Mouse (Mus musculus): ENCODE measurements at regions not wholly inside any gene's neighbourhood (a gene's known extent, or its start where the extent isn't known, plus 50 kb on each side); places are given as distances from the start of the nearest gene placed in this dataset.

- H3K9ac ChIP-seq (ENCODE audit: low read length) = no peak overlapping the region
- H3K4me1 ChIP-seq (ENCODE audit: control insufficient read depth, insufficient read depth, low read length) = no peaks in the 10 kb centered on the region
- no peak overlapping the region for H3K4me2 ChIP-seq (ENCODE audit: low read depth, low read length)
- H3K27ac ChIP-seq (ENCODE audit: low read length) = no peak overlapping the region
- WGBS = 58% methylated on average over 6 of the region's 6 CpGs
- H3K9me3 ChIP-seq (replicated peaks; ENCODE audit: control insufficient read depth, low read length) = no peaks in the 10 kb centered on the region
- H3K27me3 ChIP-seq (ENCODE audit: control insufficient read depth, insufficient read depth, low read length) = no peaks in the 10 kb centered on the region
- no peak overlapping the region for H3K4me3 ChIP-seq (replicated peaks; ENCODE audit: low read length)
- no peaks in the 10 kb centered on the region for H3K36me3 ChIP-seq (ENCODE audit: control insufficient read depth, insufficient read depth, low read length)
- peak; percentile 72 for ATAC-seq (ENCODE audit: insufficient read depth, low FRiP score)
Measured at GRCm38 (mm10) chr9:78879955-78880642, 264.8 kb downstream of the Cd109 start.

DNA sequence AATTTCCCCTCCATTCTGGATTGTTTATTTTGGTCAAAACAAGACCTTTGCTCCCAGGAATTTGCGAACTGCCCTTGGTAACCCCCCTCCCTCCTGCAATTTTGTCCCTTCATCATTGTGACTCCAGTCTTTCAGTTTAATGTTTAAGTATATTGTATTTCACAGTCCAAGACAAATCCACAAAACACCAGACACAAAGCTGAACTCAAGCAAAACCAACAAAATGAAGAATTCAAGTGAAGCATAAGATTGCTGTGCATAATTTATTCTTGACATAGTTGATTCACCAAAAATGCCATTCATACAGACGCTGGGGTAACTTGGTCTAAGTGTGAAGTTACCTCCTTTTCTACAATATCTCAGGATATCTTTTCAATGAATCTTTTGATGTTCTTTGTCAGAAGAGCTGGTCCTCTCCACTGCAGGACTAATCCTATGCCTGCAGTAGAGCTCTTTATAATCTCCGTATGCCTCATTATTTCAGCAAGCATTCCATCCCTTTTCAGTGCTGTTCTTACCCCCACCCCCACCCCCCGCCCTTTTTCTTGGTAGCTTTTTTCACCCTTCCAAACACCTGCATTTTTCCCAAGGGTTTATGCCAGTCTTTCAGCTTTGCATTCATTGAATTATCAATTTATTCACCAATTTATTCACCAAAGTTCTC is 265.4 kb downstream of the Cd109 start:
- Histone ChIP-seq H3K36me3 (ENCODE audit: control insufficient read depth, insufficient read depth, low read length) (no peaks in the 10 kb centered on the region), H3K9me3 (replicated peaks; ENCODE audit: control insufficient read depth, low read length) (no peaks in the 10 kb centered on the region), H3K9ac (ENCODE audit: low read length) (no peak overlapping the region), H3K4me2 (ENCODE audit: low read depth, low read length) (no peak overlapping the region), H3K27ac (ENCODE audit: low read length) (no peak overlapping the region), H3K4me1 (ENCODE audit: control insufficient read depth, insufficient read depth, low read length) (no peaks in the 10 kb centered on the region), H3K4me3 (replicated peaks; ENCODE audit: low read length) (no peak overlapping the region), H3K27me3 (ENCODE audit: control insufficient read depth, insufficient read depth, low read length) (no peaks in the 10 kb centered on the region)
- WGBS = 44% methylated on average over 4 of the region's 4 CpGs
- ATAC-seq (ENCODE audit: insufficient read depth, low FRiP score) = no peak

DNA sequence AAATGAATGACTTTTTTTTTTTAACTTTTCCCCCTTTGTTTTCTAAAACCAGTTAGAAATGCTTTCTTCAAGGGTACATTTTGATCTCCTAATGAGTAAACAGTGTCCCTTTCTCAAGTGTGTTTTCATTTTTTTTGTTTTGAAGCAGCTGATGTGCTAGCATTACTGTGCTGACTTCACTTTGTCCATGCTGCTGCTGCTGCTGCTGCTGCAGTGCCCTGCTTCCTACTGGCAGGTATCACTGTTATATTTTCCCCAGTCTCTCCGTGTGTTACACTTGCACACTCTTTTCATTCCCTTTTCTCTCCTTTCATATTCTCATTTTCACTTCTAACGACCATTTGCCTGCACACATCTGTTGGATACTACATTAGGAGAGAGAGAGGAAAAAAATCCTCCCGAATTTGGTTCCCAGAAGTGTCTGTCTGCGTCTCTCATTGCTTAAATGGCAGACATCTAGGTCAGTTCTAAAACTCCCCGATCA is 266.0 kb downstream of the Cd109 start:
- H3K27me3 ChIP-seq (ENCODE audit: control insufficient read depth, insufficient read depth, low read length) = no peaks in the 10 kb centered on the region
- no peak overlapping the region for H3K9ac ChIP-seq (ENCODE audit: low read length)
- no peaks in the 10 kb centered on the region for H3K4me1 ChIP-seq (ENCODE audit: control insufficient read depth, insufficient read depth, low read length)
- H3K27ac ChIP-seq (ENCODE audit: low read length) = no peak overlapping the region
- no peak overlapping the region for H3K4me2 ChIP-seq (ENCODE audit: low read depth, low read length)
- no peaks in the 10 kb centered on the region for H3K9me3 ChIP-seq (replicated peaks; ENCODE audit: control insufficient read depth, low read length)
- H3K4me3 ChIP-seq (replicated peaks; ENCODE audit: low read length) = no peak overlapping the region
- WGBS = 61% methylated on average over 5 of the region's 5 CpGs
- H3K36me3 ChIP-seq (ENCODE audit: control insufficient read depth, insufficient read depth, low read length) = no peaks in the 10 kb centered on the region
- ATAC-seq (ENCODE audit: insufficient read depth, low FRiP score) = no peak

- H3K36me3 ChIP-seq (ENCODE audit: control insufficient read depth, insufficient read depth, low read length) = no peaks in the 10 kb centered on the region
- H3K27me3 ChIP-seq (ENCODE audit: control insufficient read depth, insufficient read depth, low read length) = no peaks in the 10 kb centered on the region
- no peak overlapping the region for H3K4me2 ChIP-seq (ENCODE audit: low read depth, low read length)
- H3K4me3 ChIP-seq (replicated peaks; ENCODE audit: low read length) = no peak overlapping the region
- WGBS = 57% methylated on average over 9 of the region's 9 CpGs
- no peaks in the 10 kb centered on the region for H3K4me1 ChIP-seq (ENCODE audit: control insufficient read depth, insufficient read depth, low read length)
- no peak overlapping the region for H3K27ac ChIP-seq (ENCODE audit: low read length)
- ATAC-seq (ENCODE audit: insufficient read depth, low FRiP score) = no peak
- no peaks in the 10 kb centered on the region for H3K9me3 ChIP-seq (replicated peaks; ENCODE audit: control insufficient read depth, low read length)
- H3K9ac ChIP-seq (ENCODE audit: low read length) = no peak overlapping the region
Measured at GRCm38 (mm10) chr9:78903211-78903610, 287.9 kb downstream of the Cd109 start.

- Histone ChIP-seq H3K4me2 (ENCODE audit: low read depth, low read length) (no peak overlapping the region), H3K9me3 (replicated peaks; ENCODE audit: control insufficient read depth, low read length) (no peaks in the 10 kb centered on the region), H3K9ac (ENCODE audit: low read length) (no peak overlapping the region), H3K4me3 (replicated peaks; ENCODE audit: low read length) (no peak overlapping the region), H3K27me3 (ENCODE audit: control insufficient read depth, insufficient read depth, low read length) (no peaks in the 10 kb centered on the region), H3K36me3 (ENCODE audit: control insufficient read depth, insufficient read depth, low read length) (no peaks in the 10 kb centered on the region), H3K27ac (ENCODE audit: low read length) (no peak overlapping the region), H3K4me1 (ENCODE audit: control insufficient read depth, insufficient read depth, low read length) (no peaks in the 10 kb centered on the region)
- WGBS = 96% methylated on average over 1 of the region's 1 CpGs
- ATAC-seq (ENCODE audit: insufficient read depth, low FRiP score) = no peak
Measured at GRCm38 (mm10) chr9:78917336-78917735, 302.0 kb downstream of the Cd109 start.

- Histone ChIP-seq H3K9ac (ENCODE audit: low read length) (no peak overlapping the region), H3K27me3 (ENCODE audit: control insufficient read depth, insufficient read depth, low read length) (no peaks in the 10 kb centered on the region), H3K4me3 (replicated peaks; ENCODE audit: low read length) (no peak overlapping the region), H3K4me2 (ENCODE audit: low read depth, low read length) (no peak overlapping the region), H3K9me3 (replicated peaks; ENCODE audit: control insufficient read depth, low read length) (no peaks in the 10 kb centered on the region), H3K4me1 (ENCODE audit: control insufficient read depth, insufficient read depth, low read length) (no peaks in the 10 kb centered on the region), H3K27ac (ENCODE audit: low read length) (no peak overlapping the region), H3K36me3 (ENCODE audit: control insufficient read depth, insufficient read depth, low read length) (no peaks in the 10 kb centered on the region)
- no peak for ATAC-seq (ENCODE audit: insufficient read depth, low FRiP score)
- WGBS = 68% methylated on average over 7 of the region's 7 CpGs
Measured at GRCm38 (mm10) chr9:78925977-78926593, 310.7 kb downstream of the Cd109 start.

DNA sequence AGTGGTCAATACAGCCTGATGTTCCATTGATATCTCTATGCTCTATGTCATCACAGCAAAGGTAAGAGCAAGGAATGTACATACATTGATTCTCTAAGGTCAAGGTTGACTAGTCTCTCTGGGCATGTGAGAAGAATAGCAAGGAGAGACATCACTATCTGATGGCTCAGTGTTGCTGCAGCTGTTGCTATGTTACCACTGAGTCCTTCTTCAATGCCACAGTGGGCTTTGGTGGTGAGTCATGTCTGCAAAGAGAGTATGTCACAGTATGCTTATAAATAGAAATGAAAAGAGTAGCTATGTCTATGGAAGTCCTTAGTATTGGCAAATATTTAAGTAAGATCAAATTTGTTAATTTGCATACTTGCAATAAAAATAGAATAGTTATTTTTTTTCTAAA is 326.3 kb downstream of the Cd109 start:
- no peak overlapping the region for H3K27ac ChIP-seq (ENCODE audit: low read length)
- no peaks in the 10 kb centered on the region for H3K9me3 ChIP-seq (replicated peaks; ENCODE audit: control insufficient read depth, low read length)
- H3K9ac ChIP-seq (ENCODE audit: low read length) = no peak overlapping the region
- no peaks in the 10 kb centered on the region for H3K36me3 ChIP-seq (ENCODE audit: control insufficient read depth, insufficient read depth, low read length)
- H3K4me3 ChIP-seq (replicated peaks; ENCODE audit: low read length) = no peak overlapping the region
- H3K4me1 ChIP-seq (ENCODE audit: control insufficient read depth, insufficient read depth, low read length) = no peaks in the 10 kb centered on the region
- H3K27me3 ChIP-seq (ENCODE audit: control insufficient read depth, insufficient read depth, low read length) = no peaks in the 10 kb centered on the region
- no peak overlapping the region for H3K4me2 ChIP-seq (ENCODE audit: low read depth, low read length)
- no peak for ATAC-seq (ENCODE audit: insufficient read depth, low FRiP score)

GRCm38 (mm10) chr9:78964813-78965212 is 349.5 kb downstream of the Cd109 start:
- no peaks in the 10 kb centered on the region for H3K27me3 ChIP-seq (ENCODE audit: control insufficient read depth, insufficient read depth, low read length)
- WGBS = 17% methylated on average over 1 of the region's 1 CpGs
- H3K27ac ChIP-seq (ENCODE audit: low read length) = peak overlapping the region; percentile 7; the same call in 1 of the 2 replicates
- no peak overlapping the region for H3K9ac ChIP-seq (ENCODE audit: low read length)
- no peaks in the 10 kb centered on the region for H3K36me3 ChIP-seq (ENCODE audit: control insufficient read depth, insufficient read depth, low read length)
- no peaks in the 10 kb centered on the region for H3K9me3 ChIP-seq (replicated peaks; ENCODE audit: control insufficient read depth, low read length)
- ATAC-seq (ENCODE audit: insufficient read depth, low FRiP score) = no peak
- H3K4me3 ChIP-seq (replicated peaks; ENCODE audit: low read length) = no peak overlapping the region
- H3K4me2 ChIP-seq (ENCODE audit: low read depth, low read length) = no peak overlapping the region
- no peaks in the 10 kb centered on the region for H3K4me1 ChIP-seq (ENCODE audit: control insufficient read depth, insufficient read depth, low read length)

DNA sequence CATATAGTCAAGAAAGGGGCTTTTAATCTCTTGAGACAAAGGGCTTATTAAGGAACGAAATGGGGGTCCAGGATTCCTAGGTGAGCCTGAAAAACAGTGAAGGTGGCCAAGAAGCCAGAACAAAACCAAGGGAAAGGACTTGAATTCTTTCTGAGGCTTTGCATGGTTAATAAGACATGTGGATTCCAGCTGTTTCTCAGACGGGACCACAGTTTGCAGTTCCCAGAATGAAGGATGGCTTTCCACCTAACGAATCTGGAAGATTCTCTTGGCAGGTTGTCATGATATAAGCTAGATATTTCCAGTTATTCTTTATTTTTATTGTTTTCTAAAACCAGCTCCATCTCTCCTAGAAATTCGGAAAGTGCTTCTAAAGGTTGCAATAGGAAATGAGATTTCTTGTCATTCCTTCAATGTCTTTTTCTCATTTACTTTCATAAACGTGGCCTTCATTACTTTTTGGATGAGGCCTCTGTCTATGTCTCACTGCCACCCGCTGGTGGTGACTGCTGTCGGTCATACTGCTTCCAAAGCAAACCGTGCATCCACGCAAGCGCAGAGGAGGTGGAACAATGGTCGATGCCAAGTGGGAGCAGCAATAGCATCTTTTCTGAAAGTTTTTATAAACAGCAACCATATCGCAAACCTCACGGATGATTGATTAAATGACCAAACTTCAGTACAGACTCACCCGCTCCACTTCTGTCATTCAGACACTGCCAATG is 350.0 kb downstream of the Cd109 start:
- no peak; the same call in 1 of the 2 replicates for ATAC-seq (ENCODE audit: insufficient read depth, low FRiP score)
- Histone ChIP-seq H3K9ac (ENCODE audit: low read length) (no peak overlapping the region), H3K27me3 (ENCODE audit: control insufficient read depth, insufficient read depth, low read length) (no peaks in the 10 kb centered on the region), H3K9me3 (replicated peaks; ENCODE audit: control insufficient read depth, low read length) (no peaks in the 10 kb centered on the region), H3K36me3 (ENCODE audit: control insufficient read depth, insufficient read depth, low read length) (no peaks in the 10 kb centered on the region), H3K4me2 (ENCODE audit: low read depth, low read length) (no peak overlapping the region), H3K4me3 (replicated peaks; ENCODE audit: low read length) (no peak overlapping the region), H3K27ac (ENCODE audit: low read length) (peak overlapping the region; percentile 7; the same call in 1 of the 2 replicates), H3K4me1 (ENCODE audit: control insufficient read depth, insufficient read depth, low read length) (no peaks in the 10 kb centered on the region)
- WGBS = 56% methylated on average over 14 of the region's 14 CpGs
